Mouse (Mus musculus) adrenal gland, postnatal 14 days (tissue): ENCODE measurements around the gene Gimap4. TPM values are rescaled to one million over a fixed set of nuclear protein-coding genes. Genes with fewer than 3 reads are reported as not detected.

Experiments used
- DNase-seq: peaks from one replicate; pipeline ENCODE4 v3.0.0; 2021; ENCODE audit warnings: mixed read lengths
- long read RNA-seq, 2 experiments: library from polyadenylated mRNA; stranded (forward); transcript quantifications; one replicate each; pipeline ENCODE4 v2.0.0; 2021
- total RNA-seq: library from RNA; stranded (reverse); gene quantifications from 2 replicates; pipeline ENCODE4 v1.2.3, GENCODE M21; 2021

Gene Gimap4
- 54.8 and 62.2 TPM in 2 replicates for total RNA-seq
- long read RNA-seq, experiment 1, transcript Gimap4-202 (3 exons, 1,804 nt), result major isoform, 18 of 25 reads
- long read RNA-seq, experiment 1, partial matches to known transcripts, result 2 of 25 reads
- long read RNA-seq, experiment 1, other reads (novel, unspliced or antisense), result 5 of 25 reads
- long read RNA-seq, experiment 2, transcript Gimap4-202 (3 exons, 1,804 nt), result major isoform, 20 of 22 reads
- long read RNA-seq, experiment 2, partial matches to known transcripts, result 0 of 22 reads
- long read RNA-seq, experiment 2, other reads (novel, unspliced or antisense), result 2 of 22 reads

DNA sequence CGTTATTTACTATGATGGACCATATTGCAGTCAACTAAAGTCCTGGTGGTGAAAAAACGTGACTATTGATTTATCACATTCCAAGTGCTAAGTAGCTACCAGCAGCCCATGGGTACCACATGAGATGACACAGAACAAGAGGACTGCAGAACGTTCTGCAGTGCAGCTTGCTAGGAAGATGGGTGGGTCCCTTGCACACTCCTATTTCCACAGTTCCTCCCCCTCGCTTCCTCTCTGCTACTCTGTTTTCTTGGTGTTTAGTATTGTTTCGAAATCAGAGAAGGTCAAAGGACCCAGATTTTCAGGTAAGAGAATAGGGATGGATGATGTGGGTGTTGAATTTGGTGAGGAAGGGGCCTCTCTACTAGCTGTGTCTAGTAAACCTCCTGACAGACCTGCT is at the start of gene Gimap4:
Gene Gimap4 (plus strand): TSS at position 231 of the 400 bp plus-strand sequence.
- no peak for DNase-seq

- DNase-seq, result no peak
These were observed 49.2 kb upstream of the Gimap4 start for GRCm38 (mm10) chr6:48635105-48635504.

DNA sequence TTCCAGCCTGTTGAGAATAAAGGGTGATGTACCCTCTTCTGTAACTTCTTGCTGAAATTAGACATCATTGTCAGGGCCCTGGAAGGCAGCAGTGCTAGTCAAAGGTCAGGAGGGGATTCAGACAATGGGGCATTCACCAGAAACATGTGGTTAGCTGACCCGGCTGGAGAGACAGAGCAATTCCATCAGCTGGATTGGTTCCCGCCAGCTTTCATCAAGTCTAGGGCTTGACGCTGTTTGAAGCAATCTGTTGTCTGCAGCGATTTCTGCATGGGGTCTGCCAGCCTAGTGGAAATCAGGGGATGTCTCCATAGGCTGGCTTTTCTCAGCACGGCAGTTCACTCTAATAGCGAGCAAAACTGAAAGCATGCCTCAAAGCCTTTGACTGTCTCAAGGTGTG is 47.8 kb upstream of the Gimap4 start:
- DNase-seq, result no peak

- no peak for DNase-seq
These were observed 46.4 kb upstream of the Gimap4 start for GRCm38 (mm10) chr6:48637811-48638500.

- DNase-seq, result no peak
These were observed 45.8 kb upstream of the Gimap4 start for GRCm38 (mm10) chr6:48638553-48638952.

DNA sequence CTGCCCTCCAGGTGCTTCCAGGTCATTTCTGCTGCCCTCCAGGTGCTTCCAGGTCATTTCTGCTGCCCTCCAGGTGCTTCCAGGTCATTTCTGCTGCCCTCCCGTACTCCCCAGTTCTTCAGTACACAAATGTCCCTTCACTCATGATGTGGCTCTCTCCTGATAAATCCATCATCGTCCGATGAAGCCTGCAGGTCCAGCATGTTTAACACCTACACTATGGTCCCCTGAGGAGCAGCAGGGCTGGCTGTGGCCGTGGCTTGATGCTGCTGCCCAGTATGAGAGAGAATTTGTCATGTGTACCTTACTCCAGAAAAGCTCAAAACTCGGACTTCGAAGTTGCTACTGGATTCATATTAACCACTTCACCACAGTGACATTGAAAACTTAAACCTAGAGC is 43.0 kb upstream of the Gimap4 start:
- no peak for DNase-seq

- peak; percentile 66 for DNase-seq
These were observed 41.5 kb upstream of the Gimap4 start for GRCm38 (mm10) chr6:48642764-48643292.

DNA sequence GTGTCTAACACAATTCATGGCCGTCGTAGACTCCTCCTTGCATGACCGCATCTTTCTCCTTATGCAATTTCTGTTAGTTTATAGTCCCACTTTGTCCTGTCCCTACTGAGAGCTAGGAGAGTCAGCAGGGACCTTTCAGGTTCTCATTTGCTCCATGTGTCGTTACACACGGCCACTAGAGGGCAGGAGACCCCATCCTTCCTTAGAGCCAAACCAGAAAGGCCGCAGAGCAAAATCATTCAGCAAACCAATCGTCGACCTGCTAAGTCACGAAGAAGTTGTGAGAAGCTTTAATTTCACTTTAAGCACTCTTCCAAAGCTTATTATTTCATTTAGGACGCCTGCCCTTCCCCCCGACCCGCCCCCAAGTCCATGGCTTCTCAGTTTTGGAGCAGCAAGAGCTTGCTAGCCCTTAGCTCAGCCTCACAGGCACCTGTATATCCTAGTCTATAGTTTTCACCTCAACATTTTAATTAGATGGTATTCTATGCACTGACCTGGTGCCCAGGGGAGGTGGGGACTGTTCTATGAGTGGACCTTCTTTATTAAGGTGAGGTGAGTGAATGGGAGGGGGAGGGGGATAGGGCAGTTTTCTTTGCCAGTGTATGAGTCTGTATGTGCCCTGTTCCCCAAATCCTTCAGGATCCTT is 38.6 kb upstream of the Gimap4 start:
- peak; percentile 83 for DNase-seq

DNA sequence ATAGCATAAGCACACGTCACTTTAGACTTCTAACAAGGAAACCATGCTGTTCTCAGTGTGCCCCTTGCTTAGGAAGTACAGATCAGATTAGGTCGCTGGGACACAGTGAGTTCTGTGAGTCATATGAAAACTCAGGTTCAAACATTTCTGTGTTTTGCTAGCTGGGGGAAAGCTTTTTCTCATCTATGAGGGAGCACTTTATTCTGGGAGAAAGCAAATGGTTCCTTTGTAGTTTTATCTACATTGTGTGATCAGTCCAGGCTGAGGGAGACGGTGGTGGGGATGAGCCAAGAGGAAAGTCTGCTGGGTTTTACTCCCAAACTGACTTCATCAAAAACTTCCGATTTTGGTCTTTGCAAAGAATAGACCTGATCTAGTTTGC is 38.0 kb upstream of the Gimap4 start:
- no peak for DNase-seq

DNA sequence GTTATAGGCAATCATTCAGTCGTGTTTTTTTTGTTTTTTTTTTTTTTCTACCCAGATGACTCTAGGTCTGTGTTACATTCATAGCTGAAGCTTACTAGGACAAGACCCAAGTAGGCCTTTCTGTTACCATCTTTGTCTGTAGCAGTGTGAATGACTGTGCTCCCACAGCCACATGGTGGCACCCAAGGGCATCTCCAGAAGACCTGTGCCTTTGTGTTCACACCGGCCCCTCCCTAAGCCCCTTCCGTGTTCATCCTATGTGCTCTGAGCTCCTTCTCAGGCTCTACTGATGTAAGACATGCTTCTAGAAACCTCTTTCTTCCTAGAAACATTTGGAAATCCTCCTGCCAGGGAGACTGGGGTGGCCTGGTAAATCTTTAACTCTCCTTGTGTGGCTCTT is 37.4 kb upstream of the Gimap4 start, which contains the start of gene Gimap8:
Gene Gimap8 (plus strand): TSS at position 240 of the 400 bp plus-strand sequence.
- DNase-seq, result peak; percentile 67

GRCm38 (mm10) chr6:48647611-48648010 is 36.7 kb upstream of the Gimap4 start:
- no peak for DNase-seq

- no peak for DNase-seq
These were observed 35.6 kb upstream of the Gimap4 start for GRCm38 (mm10) chr6:48648779-48649178.

GRCm38 (mm10) chr6:48650041-48650440 is 34.3 kb upstream of the Gimap4 start:
- DNase-seq, result no peak

DNA sequence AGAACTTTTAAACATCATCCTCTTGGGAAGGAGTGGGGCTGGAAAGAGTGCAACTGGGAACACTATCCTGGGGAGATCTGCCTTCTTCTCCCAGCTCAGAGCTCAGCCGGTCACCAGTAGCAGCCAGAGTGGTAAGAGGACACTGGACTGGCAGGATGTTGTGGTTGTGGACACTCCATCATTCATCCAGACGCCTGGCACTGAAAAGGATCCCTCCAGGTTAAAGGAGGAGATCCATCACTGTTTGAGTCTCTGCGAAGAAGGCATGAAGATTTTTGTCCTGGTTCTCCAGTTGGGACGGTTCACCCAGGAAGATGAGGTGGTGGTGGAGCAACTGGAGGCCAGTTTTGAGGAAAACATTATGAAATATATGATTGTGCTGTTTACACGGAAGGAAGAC is 25.6 kb upstream of the Gimap4 start:
- no peak for DNase-seq

- no peak for DNase-seq
These were observed 19.6 kb upstream of the Gimap4 start for GRCm38 (mm10) chr6:48664750-48665149.

DNA sequence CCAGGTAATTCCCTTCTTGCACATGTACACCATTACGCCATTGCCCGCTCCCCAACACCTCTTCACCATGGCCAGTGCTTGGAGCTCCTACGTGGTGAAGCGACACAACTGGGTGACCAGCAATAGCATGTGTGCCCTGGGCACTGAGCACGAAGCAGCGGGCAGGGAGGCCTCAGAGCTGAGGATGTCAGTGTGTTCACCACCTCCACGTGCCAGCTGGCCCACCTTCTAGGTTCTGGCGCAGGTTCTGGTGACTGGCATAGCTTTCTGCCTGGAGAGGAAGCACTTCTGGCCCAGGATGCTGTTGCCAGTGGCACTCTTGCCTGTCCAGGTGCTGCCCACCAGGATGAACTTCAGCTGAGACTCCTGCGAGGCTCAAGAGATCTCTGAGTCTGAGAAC is 18.9 kb upstream of the Gimap4 start:
- no peak for DNase-seq

- DNase-seq, result no peak
These were observed 18.2 kb upstream of the Gimap4 start for GRCm38 (mm10) chr6:48666159-48666586.

DNA sequence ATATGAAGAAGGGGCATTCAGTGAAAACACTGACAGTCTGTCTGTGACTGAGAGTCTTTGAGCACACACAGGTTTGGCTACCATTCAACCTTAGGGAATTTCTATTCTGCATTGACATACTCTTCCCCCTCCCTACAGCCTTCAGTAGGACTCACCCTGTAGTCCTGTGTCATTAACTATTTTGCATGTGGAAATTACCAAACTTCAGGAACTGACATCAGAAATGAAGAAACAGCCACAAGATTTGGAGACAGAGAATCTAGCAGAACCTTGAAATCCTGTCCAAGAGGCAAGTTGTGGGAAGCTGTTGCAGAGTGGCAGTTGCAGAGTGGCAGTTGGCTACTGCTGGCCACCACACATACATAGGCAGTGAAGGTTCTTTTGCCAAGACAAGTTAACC is 16.3 kb upstream of the Gimap4 start:
- DNase-seq, result no peak

DNA sequence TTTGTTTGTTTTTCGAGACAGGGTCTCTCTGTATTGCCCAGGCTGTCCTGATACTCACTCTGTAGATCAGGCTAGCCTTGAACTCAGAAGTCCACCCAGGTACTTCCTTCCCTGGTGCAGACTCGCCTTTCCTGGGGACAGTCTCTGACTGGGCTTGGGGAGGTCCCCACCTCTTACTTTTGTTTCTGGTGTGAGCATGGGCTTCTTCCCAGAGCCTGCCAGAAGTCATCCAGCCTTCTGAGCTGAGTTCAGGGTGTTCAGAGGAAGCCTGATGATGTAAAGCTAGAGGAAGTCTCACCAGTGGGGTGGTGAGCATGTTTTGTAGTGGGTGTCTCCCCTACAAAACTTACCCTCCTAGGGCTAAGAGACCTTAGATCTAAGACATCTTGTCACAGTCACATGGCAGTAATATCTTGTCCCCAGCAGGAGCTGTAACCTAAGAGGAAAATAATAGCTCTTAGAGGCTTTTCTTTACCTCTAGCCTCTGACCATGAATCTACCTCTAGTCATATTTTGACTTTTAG is 14.8 kb upstream of the Gimap4 start:
- DNase-seq, result no peak

DNA sequence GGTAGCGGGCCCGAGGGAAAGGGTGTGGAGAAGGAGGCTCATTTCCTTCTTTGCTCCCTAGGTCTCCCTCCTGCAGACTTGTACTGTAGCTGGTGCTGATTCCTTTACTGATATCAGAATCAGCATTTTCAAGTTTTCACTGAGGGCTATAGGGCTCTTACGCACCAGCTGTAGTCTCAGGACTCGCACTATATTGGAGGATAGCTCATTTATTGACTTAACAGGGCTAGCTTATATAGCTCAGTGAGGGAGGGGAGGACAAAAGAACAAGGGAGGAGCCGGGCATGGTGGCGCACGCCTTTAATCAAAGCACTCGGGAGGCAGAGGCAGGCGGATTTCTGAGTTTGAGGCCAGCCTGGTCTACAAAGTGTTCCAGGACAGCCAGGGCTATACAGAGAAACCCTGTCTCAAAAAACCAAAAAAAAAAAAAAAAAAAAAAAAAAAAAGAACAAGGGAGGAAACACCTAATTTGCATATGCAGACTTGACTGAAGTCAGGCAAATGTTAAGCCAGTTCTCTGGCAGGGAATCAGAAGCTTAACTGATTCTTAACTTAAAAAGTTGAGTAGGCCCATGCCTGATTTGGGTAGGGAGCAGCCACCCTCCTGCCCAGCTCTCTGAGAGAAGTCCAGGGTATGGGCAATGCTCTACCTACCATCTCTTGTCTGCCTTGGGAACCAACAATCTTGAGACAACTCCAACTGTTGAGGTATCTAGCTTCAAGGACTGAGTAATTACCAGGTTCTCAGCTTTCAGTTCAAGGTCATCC is 9.9 kb upstream of the Gimap4 start:
- DNase-seq, result no peak

- no peak for DNase-seq
These were observed 8.9 kb upstream of the Gimap4 start for GRCm38 (mm10) chr6:48675400-48675930.
